Mouse (Mus musculus): ENCODE measurements around the gene Pdzk1ip1. TPM values are rescaled to one million over a fixed set of nuclear protein-coding genes. Genes with fewer than 3 reads are reported as not detected.

The Pdzk1ip1 gene
- polyA plus RNA-seq, 1 experiment from 2014 or later: 2.3 TPM

GRCm38 (mm10) chr4:115101682-115102081, 13.2 kb downstream of the Pdzk1ip1 start:
- peak; percentile 78 for ATAC-seq
- Histone ChIP-seq H3K9ac (ENCODE audit: low read depth, low read length) (no peak overlapping the region), H3K4me2 (ENCODE audit: low read length) (no peak overlapping the region), H3K27me3 (replicated peaks; ENCODE audit: control insufficient read depth, insufficient read depth, low read length) (peaks cover 6% of the 10 kb centered on the region), H3K9me3 (ENCODE audit: control insufficient read depth, low read length) (no peaks in the 10 kb centered on the region), H3K4me3 (ENCODE audit: low read length) (no peak overlapping the region), H3K36me3 (ENCODE audit: control insufficient read depth, insufficient read depth, low read length) (no peaks in the 10 kb centered on the region), H3K27ac (ENCODE audit: low read depth, low read length) (no peak overlapping the region), H3K4me1 (ENCODE audit: control insufficient read depth, insufficient read depth, low read depth, low read length) (peaks cover 4% of the 10 kb centered on the region; the same call in 1 of the 2 replicates)
- WGBS: 44% methylated on average over 6 of the region's 6 CpGs

- Histone ChIP-seq H3K27me3 (replicated peaks; ENCODE audit: control insufficient read depth, insufficient read depth, low read length) (peaks cover 3% of the 10 kb centered on the region), H3K9me3 (ENCODE audit: control insufficient read depth, low read length) (no peaks in the 10 kb centered on the region), H3K36me3 (ENCODE audit: control insufficient read depth, insufficient read depth, low read length) (no peaks in the 10 kb centered on the region), H3K4me2 (ENCODE audit: low read length) (no peak overlapping the region), H3K9ac (ENCODE audit: low read depth, low read length) (no peak overlapping the region), H3K27ac (ENCODE audit: low read depth, low read length) (no peak overlapping the region), H3K4me3 (ENCODE audit: low read length) (no peak overlapping the region), H3K4me1 (ENCODE audit: control insufficient read depth, insufficient read depth, low read depth, low read length) (no peaks in the 10 kb centered on the region)
- no peak for ATAC-seq
- 63% methylated on average over 4 of the region's 4 CpGs for WGBS
These were observed 15.0 kb downstream of the Pdzk1ip1 start for GRCm38 (mm10) chr4:115103510-115103909.

GRCm38 (mm10) chr4:115111167-115111566, 22.7 kb downstream of the Pdzk1ip1 start:
- Histone ChIP-seq H3K9me3 (ENCODE audit: control insufficient read depth, low read length) (no peaks in the 10 kb centered on the region), H3K36me3 (ENCODE audit: control insufficient read depth, insufficient read depth, low read length) (no peaks in the 10 kb centered on the region), H3K27ac (ENCODE audit: low read depth, low read length) (no peak overlapping the region), H3K4me1 (ENCODE audit: control insufficient read depth, insufficient read depth, low read depth, low read length) (no peaks in the 10 kb centered on the region), H3K4me2 (ENCODE audit: low read length) (no peak overlapping the region), H3K4me3 (ENCODE audit: low read length) (no peak overlapping the region), H3K9ac (ENCODE audit: low read depth, low read length) (no peak overlapping the region), H3K27me3 (replicated peaks; ENCODE audit: control insufficient read depth, insufficient read depth, low read length) (no peaks in the 10 kb centered on the region)
- ATAC-seq: no peak
- 81% methylated on average over 2 of the region's 2 CpGs for WGBS

- Histone ChIP-seq H3K27me3 (replicated peaks; ENCODE audit: control insufficient read depth, insufficient read depth, low read length) (no peaks in the 10 kb centered on the region), H3K9me3 (ENCODE audit: control insufficient read depth, low read length) (no peaks in the 10 kb centered on the region), H3K4me2 (ENCODE audit: low read length) (no peak overlapping the region), H3K4me1 (ENCODE audit: control insufficient read depth, insufficient read depth, low read depth, low read length) (no peaks in the 10 kb centered on the region), H3K4me3 (ENCODE audit: low read length) (no peak overlapping the region), H3K36me3 (ENCODE audit: control insufficient read depth, insufficient read depth, low read length) (no peaks in the 10 kb centered on the region), H3K9ac (ENCODE audit: low read depth, low read length) (no peak overlapping the region), H3K27ac (ENCODE audit: low read depth, low read length) (no peak overlapping the region)
- WGBS: 19% methylated on average over 5 of the region's 5 CpGs
- ATAC-seq: no peak
These were observed 24.8 kb downstream of the Pdzk1ip1 start for GRCm38 (mm10) chr4:115113266-115113665.

- Histone ChIP-seq H3K9ac (ENCODE audit: low read depth, low read length) (no peak overlapping the region), H3K36me3 (ENCODE audit: control insufficient read depth, insufficient read depth, low read length) (peaks cover 11% of the 10 kb centered on the region), H3K4me1 (ENCODE audit: control insufficient read depth, insufficient read depth, low read depth, low read length) (no peaks in the 10 kb centered on the region), H3K4me2 (ENCODE audit: low read length) (no peak overlapping the region), H3K27ac (ENCODE audit: low read depth, low read length) (no peak overlapping the region), H3K9me3 (ENCODE audit: control insufficient read depth, low read length) (no peaks in the 10 kb centered on the region), H3K4me3 (ENCODE audit: low read length) (no peak overlapping the region), H3K27me3 (replicated peaks; ENCODE audit: control insufficient read depth, insufficient read depth, low read length) (peaks cover 3% of the 10 kb centered on the region; the same call in 1 of the 2 replicates)
- no peak for ATAC-seq
- 85% methylated on average over 3 of the region's 3 CpGs for WGBS
These were observed 31.1 kb downstream of the Pdzk1ip1 start for GRCm38 (mm10) chr4:115119642-115120041.

- H3K4me3 ChIP-seq (ENCODE audit: low read length): no peak overlapping the region
- no peak overlapping the region for H3K9ac ChIP-seq (ENCODE audit: low read depth, low read length)
- H3K4me1 ChIP-seq (ENCODE audit: control insufficient read depth, insufficient read depth, low read depth, low read length): no peaks in the 10 kb centered on the region
- no peak overlapping the region for H3K4me2 ChIP-seq (ENCODE audit: low read length)
- H3K27me3 ChIP-seq (replicated peaks; ENCODE audit: control insufficient read depth, insufficient read depth, low read length): peaks cover 3% of the 10 kb centered on the region; the same call in 1 of the 2 replicates
- H3K36me3 ChIP-seq (ENCODE audit: control insufficient read depth, insufficient read depth, low read length): peaks cover 11% of the 10 kb centered on the region
- no peak for ATAC-seq
- no peak overlapping the region for H3K27ac ChIP-seq (ENCODE audit: low read depth, low read length)
- WGBS: 89% methylated on average over 2 of the region's 2 CpGs
- no peaks in the 10 kb centered on the region for H3K9me3 ChIP-seq (ENCODE audit: control insufficient read depth, low read length)
These were observed 32.7 kb downstream of the Pdzk1ip1 start for GRCm38 (mm10) chr4:115121162-115121561.

- Histone ChIP-seq H3K4me3 (ENCODE audit: low read length) (no peak overlapping the region), H3K9ac (ENCODE audit: low read depth, low read length) (no peak overlapping the region), H3K4me2 (ENCODE audit: low read length) (no peak overlapping the region), H3K9me3 (ENCODE audit: control insufficient read depth, low read length) (no peaks in the 10 kb centered on the region), H3K36me3 (ENCODE audit: control insufficient read depth, insufficient read depth, low read length) (peaks cover 11% of the 10 kb centered on the region), H3K27me3 (replicated peaks; ENCODE audit: control insufficient read depth, insufficient read depth, low read length) (peaks cover 3% of the 10 kb centered on the region; the same call in 1 of the 2 replicates), H3K27ac (ENCODE audit: low read depth, low read length) (no peak overlapping the region), H3K4me1 (ENCODE audit: control insufficient read depth, insufficient read depth, low read depth, low read length) (no peaks in the 10 kb centered on the region)
- no peak for ATAC-seq
- 87% methylated on average over 5 of the region's 5 CpGs for WGBS
These were observed 33.1 kb downstream of the Pdzk1ip1 start for GRCm38 (mm10) chr4:115121608-115122007.

GRCm38 (mm10) chr4:115123507-115123906, 35.0 kb downstream of the Pdzk1ip1 start:
- 67% methylated on average over 2 of the region's 2 CpGs for WGBS
- peaks cover 3% of the 10 kb centered on the region; the same call in 1 of the 2 replicates for H3K27me3 ChIP-seq (replicated peaks; ENCODE audit: control insufficient read depth, insufficient read depth, low read length)
- H3K4me3 ChIP-seq (ENCODE audit: low read length): no peak overlapping the region
- H3K4me1 ChIP-seq (ENCODE audit: control insufficient read depth, insufficient read depth, low read depth, low read length): no peaks in the 10 kb centered on the region
- peaks cover 10% of the 10 kb centered on the region for H3K36me3 ChIP-seq (ENCODE audit: control insufficient read depth, insufficient read depth, low read length)
- no peaks in the 10 kb centered on the region for H3K9me3 ChIP-seq (ENCODE audit: control insufficient read depth, low read length)
- no peak overlapping the region for H3K27ac ChIP-seq (ENCODE audit: low read depth, low read length)
- H3K9ac ChIP-seq (ENCODE audit: low read depth, low read length): no peak overlapping the region
- H3K4me2 ChIP-seq (ENCODE audit: low read length): no peak overlapping the region
- ATAC-seq: no peak

GRCm38 (mm10) chr4:115124713-115125112, 36.2 kb downstream of the Pdzk1ip1 start:
- Histone ChIP-seq H3K36me3 (ENCODE audit: control insufficient read depth, insufficient read depth, low read length) (peaks cover 3% of the 10 kb centered on the region; the same call in 1 of the 2 replicates), H3K4me3 (ENCODE audit: low read length) (no peak overlapping the region), H3K27ac (ENCODE audit: low read depth, low read length) (no peak overlapping the region), H3K27me3 (replicated peaks; ENCODE audit: control insufficient read depth, insufficient read depth, low read length) (no peaks in the 10 kb centered on the region), H3K9ac (ENCODE audit: low read depth, low read length) (no peak overlapping the region), H3K4me1 (ENCODE audit: control insufficient read depth, insufficient read depth, low read depth, low read length) (no peaks in the 10 kb centered on the region), H3K9me3 (ENCODE audit: control insufficient read depth, low read length) (no peaks in the 10 kb centered on the region), H3K4me2 (ENCODE audit: low read length) (no peak overlapping the region)
- no peak for ATAC-seq

- no peaks in the 10 kb centered on the region for H3K27me3 ChIP-seq (replicated peaks; ENCODE audit: control insufficient read depth, insufficient read depth, low read length)
- ATAC-seq: peak; percentile 21; the same call in 1 of the 2 replicates
- peak overlapping the region; percentile 54 for H3K4me2 ChIP-seq (ENCODE audit: low read length)
- no peaks in the 10 kb centered on the region for H3K9me3 ChIP-seq (ENCODE audit: control insufficient read depth, low read length)
- peak overlapping the region; percentile 69 for H3K9ac ChIP-seq (ENCODE audit: low read depth, low read length)
- 0 out of 2 replicates have a peak overlapping the region, but pooled peaks have one; percentile 5 for H3K27ac ChIP-seq (ENCODE audit: low read depth, low read length)
- H3K4me1 ChIP-seq (ENCODE audit: control insufficient read depth, insufficient read depth, low read depth, low read length): 0 out of 2 replicates have a peak, but pooled peaks cover 2% of the 10 kb centered on the region
- peak overlapping the region; percentile 49 for H3K4me3 ChIP-seq (ENCODE audit: low read length)
- 7% methylated on average over 5 of the region's 5 CpGs for WGBS
- H3K36me3 ChIP-seq (ENCODE audit: control insufficient read depth, insufficient read depth, low read length): no peaks in the 10 kb centered on the region
These were observed 44.6 kb downstream of the Pdzk1ip1 start for GRCm38 (mm10) chr4:115133085-115133484.

Data from hindbrain, embryonic 16.5 days (tissue).